Mouse (Mus musculus) large intestine, adult 2 months (tissue): ENCODE results near the gene Ffar4. TPM values are rescaled to one million over a fixed set of nuclear protein-coding genes. Genes with fewer than 3 reads are reported as not detected.
A peak's percentile ranks its signal among the peaks of the same experiment; 100 is the strongest.

Experiments
- DNase-seq: peaks from one replicate; pipeline ENCODE4 v3.0.0-alpha.2; 2012; ENCODE audit warnings: low read depth, low spot score
- WGBS: fragments of 180-500 bp; shearing (Covaris S2); methylation state at CpG from one replicate; pipeline ENCODE4 v1.1.7; 2018; 5-methylcytosine and 5-hydroxymethylcytosine counted together
- polyA plus RNA-seq: library from polyadenylated mRNA; depleted of rRNA; stranded (reverse); fragments of >200 nt; gene quantifications from 2 replicates; pipeline ENCODE4 v1.2.3, GENCODE M21; 2012

Ffar4 gene
- polyA plus RNA-seq, 1 experiment: 22.7 TPM

- WGBS: 24% methylated on average over 4 of the region's 4 CpGs
- DNase-seq: no peak
These were observed 5.3 kb upstream of the Ffar4 start for GRCm38 (mm10) chr19:38091512-38091985.

GRCm38 (mm10) chr19:38096231-38096630 is 640 bp upstream of the Ffar4 start:
- no peak for DNase-seq
- 54% methylated on average over 4 of the region's 4 CpGs for WGBS

- 39% methylated on average over 4 of the region's 4 CpGs for WGBS
- DNase-seq: peak; percentile 81
These were observed 11.0 kb downstream of the Ffar4 start for GRCm38 (mm10) chr19:38107871-38108270.

DNA sequence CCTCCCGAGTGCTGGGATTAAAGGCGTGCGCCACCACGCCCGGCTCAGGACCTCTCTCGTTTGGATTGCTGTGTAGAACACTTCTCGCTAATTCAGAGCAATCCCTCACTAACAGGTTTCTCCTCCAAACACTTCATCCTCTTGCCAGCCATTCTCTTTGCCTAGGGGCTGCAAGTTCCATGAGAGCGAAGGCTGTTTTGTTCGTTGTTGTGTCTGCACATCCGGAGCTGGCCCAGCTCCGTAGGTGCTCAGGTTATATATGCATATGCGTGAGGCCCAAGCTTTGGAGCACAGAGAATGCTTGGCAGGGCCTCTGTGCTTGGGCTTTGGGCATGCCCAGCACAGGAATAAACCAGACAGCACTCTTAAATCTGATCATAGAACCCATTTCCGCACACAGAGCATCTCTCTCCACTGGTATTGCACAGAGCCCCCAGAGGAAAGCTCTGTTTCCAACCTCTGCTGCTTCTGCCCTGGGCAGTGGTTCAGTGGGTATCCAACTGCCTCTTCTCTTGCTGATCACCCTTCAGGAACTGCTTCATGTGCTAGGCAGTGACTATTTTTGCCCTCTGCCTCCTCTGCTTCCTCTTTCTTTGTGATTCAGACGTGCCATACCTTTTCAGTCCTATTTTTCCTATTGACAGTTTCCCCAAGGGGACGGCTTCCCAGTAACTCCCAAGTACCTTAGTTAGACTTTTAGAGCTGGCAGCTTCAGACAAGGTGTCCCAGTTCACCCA is 12.8 kb downstream of the Ffar4 start:
- WGBS: 92% methylated on average over 15 of the region's 15 CpGs
- no peak for DNase-seq

GRCm38 (mm10) chr19:38111056-38111455 is 14.2 kb downstream of the Ffar4 start:
- 82% methylated on average over 8 of the region's 8 CpGs for WGBS
- DNase-seq: no peak

DNA sequence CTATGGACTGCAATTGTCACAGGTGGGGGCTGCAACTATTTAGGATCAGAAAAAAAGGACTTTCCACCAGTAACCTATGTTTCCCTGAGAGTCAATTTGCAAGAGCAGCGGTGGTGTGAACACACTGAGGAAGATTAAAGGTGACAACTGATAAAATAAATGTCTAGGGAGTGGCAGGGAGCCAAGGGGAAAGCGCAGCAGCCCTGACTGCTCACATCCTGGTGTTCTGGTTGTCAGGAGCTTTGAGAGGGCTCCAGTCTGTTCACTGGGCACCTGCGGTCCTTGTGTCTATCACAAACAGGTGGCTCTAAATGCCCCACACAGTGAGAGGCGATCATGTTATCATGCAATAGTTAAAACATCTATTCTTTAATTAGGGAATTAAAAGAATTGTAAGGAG is 15.7 kb downstream of the Ffar4 start:
- 30% methylated on average over 4 of the region's 4 CpGs for WGBS
- DNase-seq: no peak

- 85% methylated on average over 7 of the region's 7 CpGs for WGBS
- no peak for DNase-seq
These were observed 18.1 kb downstream of the Ffar4 start for GRCm38 (mm10) chr19:38114834-38115491.

DNA sequence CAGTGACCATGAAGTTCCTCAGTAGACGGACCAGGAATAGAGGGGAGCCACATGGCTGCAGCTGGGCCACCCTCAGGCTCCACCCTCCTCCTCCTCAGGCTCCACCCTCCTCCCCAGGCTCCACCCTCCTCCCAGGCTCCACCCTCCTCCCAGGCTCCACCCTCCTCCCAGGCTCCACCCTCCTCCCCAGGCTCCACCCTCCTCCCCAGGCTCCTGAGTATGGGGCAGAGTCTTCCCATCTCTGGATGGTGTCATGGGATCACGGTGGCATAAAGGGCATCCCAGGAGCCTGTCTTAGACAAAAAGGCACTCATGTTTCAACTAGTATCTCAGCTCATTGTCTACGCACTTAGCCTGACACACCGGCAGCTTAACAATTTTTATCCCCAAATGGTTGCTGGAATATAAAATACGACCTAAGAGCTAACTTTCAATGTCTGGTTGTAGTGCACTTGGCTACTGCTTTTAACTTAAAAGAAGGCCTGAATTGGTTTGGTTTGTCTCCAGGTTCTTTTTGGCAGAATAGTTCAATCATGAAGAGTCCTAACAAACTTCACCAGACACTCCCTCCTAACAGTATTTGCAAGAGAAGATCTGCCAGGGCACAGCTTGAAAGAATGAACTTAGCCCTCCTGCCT is 23.4 kb downstream of the Ffar4 start:
- no peak for DNase-seq
- WGBS: 87% methylated on average over 5 of the region's 5 CpGs

DNA sequence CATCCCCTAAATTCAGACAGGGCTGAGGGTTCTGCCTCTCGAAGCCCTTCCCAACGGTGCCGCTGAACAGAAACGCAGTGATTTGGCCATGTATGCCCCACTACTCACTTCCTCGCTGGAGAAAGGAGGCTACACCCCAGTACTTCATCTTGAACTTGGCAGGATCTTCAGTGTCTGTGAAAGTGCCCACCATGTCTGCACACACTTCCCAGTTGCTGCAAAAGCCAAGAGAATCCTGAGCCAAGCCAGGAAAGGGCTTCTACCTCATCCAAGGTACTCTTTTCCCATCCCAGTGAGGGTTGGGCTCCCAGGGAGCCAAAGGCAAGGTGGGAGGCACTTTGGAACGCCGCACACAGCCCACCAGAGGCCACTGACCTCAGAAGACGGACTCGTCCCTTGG is 27.1 kb downstream of the Ffar4 start:
- WGBS: 44% methylated on average over 9 of the region's 9 CpGs
- DNase-seq: no peak

DNA sequence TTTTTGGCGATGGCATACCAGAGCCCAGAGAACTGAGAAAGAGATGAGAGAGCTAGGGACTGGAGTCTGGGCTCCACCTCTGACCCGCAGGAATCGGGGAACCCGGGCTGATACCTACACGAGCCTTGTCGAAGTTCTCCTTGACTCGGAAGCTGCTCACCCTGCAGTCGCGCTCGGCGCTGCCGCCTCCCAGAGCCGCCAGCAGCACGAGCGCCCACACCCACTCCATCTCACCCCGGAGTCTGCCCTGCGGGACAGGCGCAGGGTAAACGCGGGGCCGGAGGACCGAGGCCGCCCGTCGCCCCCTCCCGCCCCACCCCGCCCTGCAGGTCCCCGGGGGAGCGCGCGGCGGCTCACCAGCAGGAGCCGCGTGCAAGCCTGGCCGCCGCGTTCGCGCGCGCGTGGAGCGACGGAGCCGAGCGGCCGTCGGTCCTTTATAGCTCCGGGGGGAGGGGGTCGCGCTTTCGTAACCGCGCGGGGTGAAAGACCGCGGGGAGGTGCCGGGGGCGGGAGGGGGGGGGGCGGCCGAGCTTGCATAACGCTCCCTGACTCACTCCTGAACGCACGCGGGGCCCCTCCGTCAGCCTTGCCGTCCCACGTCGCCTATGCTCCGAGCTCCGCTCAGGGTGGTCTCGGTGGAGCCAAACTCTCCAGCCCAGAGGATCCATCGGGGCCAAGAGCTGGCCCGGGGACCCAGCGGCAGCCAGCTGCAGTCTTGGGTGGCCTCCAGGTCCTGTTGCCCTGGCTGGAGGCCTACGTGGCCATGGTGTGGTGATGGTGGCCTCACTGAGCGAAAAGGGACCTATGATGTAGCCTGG is 27.7 kb downstream of the Ffar4 start:
- WGBS: 2% methylated on average over 76 of the region's 77 CpGs
- DNase-seq: no peak

GRCm38 (mm10) chr19:38125219-38125610 is 28.3 kb downstream of the Ffar4 start, which contains the start of gene Rbp4:
Gene Rbp4 (minus strand): TSS chr19:38125281.
- 29% methylated on average over 6 of the region's 6 CpGs for WGBS
- DNase-seq: no peak

DNA sequence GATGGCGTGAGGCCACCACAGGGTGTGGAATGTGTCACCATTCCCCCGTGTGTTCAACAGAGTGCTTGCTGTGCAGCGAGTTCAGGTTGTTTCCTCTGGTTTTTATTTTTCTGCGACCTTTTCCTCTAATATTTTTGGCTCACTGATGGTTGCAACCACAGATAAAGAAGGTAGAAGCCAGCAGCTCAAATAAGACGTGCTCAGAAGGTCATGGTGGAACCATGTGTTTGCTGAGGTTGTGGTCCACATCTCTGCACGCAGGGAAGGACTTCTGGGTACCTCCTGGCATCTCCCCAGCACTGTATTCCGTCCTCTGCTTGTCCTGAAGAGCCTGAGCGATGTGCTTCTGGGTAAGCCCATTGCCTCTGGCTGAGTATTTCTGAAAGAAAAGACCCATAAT is 29.8 kb downstream of the Ffar4 start:
- 72% methylated on average over 8 of the region's 8 CpGs for WGBS
- DNase-seq: no peak

- WGBS: 85% methylated on average over 6 of the region's 6 CpGs
- DNase-seq: no peak
These were observed 35.6 kb downstream of the Ffar4 start, which contains the start of gene Pde6c for GRCm38 (mm10) chr19:38132481-38132880. Gene Pde6c (plus strand): TSS chr19:38132781.

DNA sequence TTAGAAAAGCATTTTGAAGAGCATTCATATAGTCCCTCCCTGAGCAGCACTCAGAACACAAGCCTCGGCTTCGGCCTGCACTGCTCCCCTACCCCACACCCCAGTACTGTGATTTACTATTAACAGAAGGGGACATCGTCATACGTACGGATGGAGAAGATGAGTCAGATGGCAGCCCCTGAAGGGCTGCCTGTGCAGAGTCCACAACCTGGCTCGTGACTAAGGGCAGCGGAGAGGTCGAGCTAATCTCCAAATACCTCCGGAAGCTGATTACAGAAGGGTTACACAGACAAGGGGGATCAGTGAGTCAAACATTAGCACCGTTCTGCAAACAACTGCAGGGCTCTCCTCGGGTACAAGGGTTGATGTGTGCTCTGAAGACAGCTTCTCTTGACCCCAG is 37.1 kb downstream of the Ffar4 start:
- no peak for DNase-seq
- WGBS: 55% methylated on average over 11 of the region's 11 CpGs

- DNase-seq: no peak
- 75% methylated on average over 6 of the region's 6 CpGs for WGBS
These were observed 37.9 kb downstream of the Ffar4 start for GRCm38 (mm10) chr19:38134806-38135205.

- DNase-seq: no peak
- 68% methylated on average over 4 of the region's 4 CpGs for WGBS
These were observed 46.8 kb downstream of the Ffar4 start for GRCm38 (mm10) chr19:38143540-38144271.

- DNase-seq: no peak
These were observed 59.4 kb downstream of the Ffar4 start for GRCm38 (mm10) chr19:38156243-38156642.

DNA sequence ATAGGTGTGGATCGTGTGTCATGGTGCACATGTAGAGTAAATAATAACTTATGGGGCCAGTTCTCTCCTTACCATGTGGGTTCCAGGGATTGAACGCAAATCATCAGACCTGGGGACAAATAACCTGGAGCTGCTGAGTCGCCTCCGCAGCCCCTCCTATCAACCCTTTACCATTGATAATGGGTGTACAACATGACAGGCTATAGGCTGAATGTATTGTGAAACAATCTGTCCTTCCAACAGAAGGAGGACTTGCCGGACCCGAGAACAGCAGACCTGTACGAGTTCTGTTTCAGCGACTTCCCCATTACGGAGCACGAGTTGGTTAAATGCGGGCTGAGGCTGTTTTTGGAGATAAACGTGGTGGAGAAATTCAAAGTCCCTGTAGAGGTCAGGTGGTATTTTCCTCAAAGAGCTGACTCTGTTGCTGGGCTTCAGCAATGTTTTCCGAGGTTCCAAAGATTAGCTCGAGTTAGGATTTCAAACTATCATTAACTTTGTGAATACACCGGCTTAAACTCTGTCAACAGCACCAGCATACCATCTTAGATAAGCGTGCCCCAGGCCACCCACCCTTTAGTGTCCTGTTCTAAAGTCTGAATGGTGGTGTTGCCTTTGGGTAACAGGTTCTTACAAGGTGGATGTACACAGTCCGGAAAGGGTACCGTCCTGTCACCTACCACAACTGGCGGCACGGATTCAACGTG is 64.9 kb downstream of the Ffar4 start:
- DNase-seq: no peak
- WGBS: 77% methylated on average over 21 of the region's 21 CpGs

More at GRCm38 (mm10) chr19:38156243-38156642, 59.4 kb downstream of the Ffar4 start:
- WGBS: 100% methylated on average over 1 of the region's 1 CpGs
